Mouse (Mus musculus): ENCODE data around the gene Snx21. TPM values are rescaled to one million over a fixed set of nuclear protein-coding genes. Genes with fewer than 3 reads are reported as not detected.
"Not testable (repeated sequence)": the region's sequence is repeated elsewhere in the genome, so short reads cannot be mapped to it uniquely, and the experiment has no call there.

Gene Snx21
- polyA plus RNA-seq, 1 experiment from 2014 or later, result 44.8 TPM

DNA sequence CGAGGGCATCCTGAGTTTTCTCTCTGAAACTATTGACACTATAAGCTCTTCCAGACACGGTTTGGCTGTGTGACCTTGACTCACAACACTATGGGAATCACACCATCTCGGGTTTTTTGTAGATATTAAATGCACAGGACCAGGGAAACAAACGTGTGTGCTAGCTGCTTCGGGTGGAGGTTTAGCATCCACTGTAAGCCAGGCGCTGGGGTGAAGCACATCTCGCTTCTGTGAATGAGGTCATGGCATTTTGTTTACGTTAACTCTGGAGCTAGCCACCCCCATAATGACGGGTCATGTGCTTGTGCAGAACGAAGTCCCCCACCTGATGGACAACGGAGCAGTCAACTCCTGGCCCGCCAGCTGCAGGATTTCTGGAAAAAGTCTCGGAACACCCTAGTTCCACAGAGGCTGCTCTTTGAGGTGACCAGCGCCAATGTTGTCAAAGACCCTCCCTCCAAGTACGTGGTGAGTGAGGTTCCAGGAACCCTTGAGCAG is 814 bp downstream of the Snx21 start:
- H3K27me3 ChIP-seq, result no peaks in the 10 kb centered on the region
- H3K27ac ChIP-seq (replicated peaks), result peak overlapping the region; percentile 78
- peak; percentile 21; the same call in 1 of the 2 replicates for ATAC-seq (ENCODE audit: low FRiP score, low read depth)
- peak overlapping the region; percentile 89 for H3K4me2 ChIP-seq
- H3K4me3 ChIP-seq, result peak overlapping the region; percentile 59
- H3K9me3 ChIP-seq, result no peaks in the 10 kb centered on the region
- peaks cover 2% of the 10 kb centered on the region; the same call in 1 of the 2 replicates for H3K36me3 ChIP-seq
- peaks cover 25% of the 10 kb centered on the region for H3K4me1 ChIP-seq (replicated peaks)
- H3K9ac ChIP-seq, result peak overlapping the region; percentile 55
- WGBS, result 10% methylated on average over 15 of the region's 15 CpGs

DNA sequence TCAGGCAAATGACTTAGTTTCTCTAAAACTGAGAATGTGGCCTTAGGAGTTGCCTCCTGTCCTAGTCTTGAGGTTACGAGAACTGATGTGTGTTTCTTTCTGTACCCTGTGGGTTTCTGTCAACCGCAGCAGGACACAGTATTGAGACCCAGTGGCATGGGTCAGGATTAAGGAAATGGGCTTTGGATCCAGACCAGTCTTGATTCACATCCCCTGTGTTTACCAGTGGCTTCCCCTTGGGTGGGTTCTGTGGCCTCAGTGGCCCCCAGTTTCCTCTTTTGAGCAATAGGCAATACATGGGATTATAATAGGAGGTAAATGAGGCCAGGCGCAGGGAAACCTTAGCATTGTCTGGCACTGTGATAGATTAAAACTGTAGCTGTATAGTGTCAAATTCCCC is 1.4 kb downstream of the Snx21 start:
- Histone ChIP-seq H3K27me3 (no peaks in the 10 kb centered on the region), H3K36me3 (peaks cover 2% of the 10 kb centered on the region; the same call in 1 of the 2 replicates), H3K9me3 (no peaks in the 10 kb centered on the region), H3K4me3 (peak overlapping the region; percentile 59), H3K4me2 (peak overlapping the region; percentile 89), H3K27ac (replicated peaks) (no peak overlapping the region), H3K4me1 (replicated peaks) (peaks cover 25% of the 10 kb centered on the region), H3K9ac (peak overlapping the region; percentile 55; the same call in 1 of the 2 replicates)
- WGBS, result 81% methylated on average over 3 of the region's 3 CpGs
- ATAC-seq (ENCODE audit: low FRiP score, low read depth), result no peak

DNA sequence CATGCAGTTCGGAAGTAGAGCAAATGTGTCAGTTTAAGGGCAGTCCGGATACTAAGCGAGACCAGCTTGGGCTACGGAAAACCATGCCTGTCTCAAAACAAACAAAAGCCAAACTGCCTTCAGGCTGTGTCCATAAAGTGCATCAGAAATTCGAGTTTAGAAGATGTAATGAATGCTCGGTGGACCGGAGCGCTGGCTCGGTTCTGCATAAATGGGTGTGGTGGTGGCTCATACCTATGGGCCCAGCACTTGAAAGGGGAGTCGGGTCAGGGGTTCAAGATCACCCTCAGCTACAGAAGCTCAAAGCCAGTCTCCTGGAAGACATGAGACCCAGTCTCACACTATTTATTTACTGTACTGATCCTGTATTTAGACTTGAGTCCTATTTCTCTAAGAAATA is 2.2 kb downstream of the Snx21 start:
- 83% methylated on average over 10 of the region's 10 CpGs for WGBS
- Histone ChIP-seq H3K9ac (no peak overlapping the region), H3K4me2 (peak overlapping the region; percentile 89; the same call in 1 of the 2 replicates), H3K27ac (replicated peaks) (no peak overlapping the region), H3K36me3 (peaks cover 8% of the 10 kb centered on the region), H3K4me1 (replicated peaks) (peaks cover 25% of the 10 kb centered on the region), H3K9me3 (no peaks in the 10 kb centered on the region), H3K4me3 (no peak overlapping the region), H3K27me3 (no peaks in the 10 kb centered on the region)
- ATAC-seq (ENCODE audit: low FRiP score, low read depth), result no peak

DNA sequence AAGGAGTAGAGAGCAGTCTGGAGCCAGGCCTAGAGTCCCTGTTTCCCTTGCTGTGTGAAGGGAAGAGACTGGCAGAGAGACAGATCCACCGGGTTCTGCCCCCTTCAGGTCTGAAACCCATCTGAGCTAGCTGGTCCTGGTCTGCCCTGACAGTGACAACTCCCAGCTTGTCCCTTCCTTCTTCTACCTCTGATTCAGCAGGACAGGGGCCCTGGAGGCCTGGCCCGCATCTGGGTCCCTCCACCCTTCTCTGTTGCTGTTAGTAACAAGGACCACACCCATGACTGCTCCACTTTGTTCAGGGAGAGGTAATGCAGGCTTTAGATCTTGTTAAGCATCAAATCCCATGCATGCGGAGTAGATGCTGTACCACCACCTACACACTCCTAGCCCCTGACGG is 2.8 kb downstream of the Snx21 start:
- H3K4me3 ChIP-seq, result no peak overlapping the region
- H3K36me3 ChIP-seq, result peaks cover 8% of the 10 kb centered on the region
- peaks cover 25% of the 10 kb centered on the region for H3K4me1 ChIP-seq (replicated peaks)
- H3K9me3 ChIP-seq, result no peaks in the 10 kb centered on the region
- H3K27me3 ChIP-seq, result no peaks in the 10 kb centered on the region
- ATAC-seq (ENCODE audit: low FRiP score, low read depth), result no peak
- H3K9ac ChIP-seq, result no peak overlapping the region
- no peak overlapping the region for H3K27ac ChIP-seq (replicated peaks)
- H3K4me2 ChIP-seq, result 0 out of 2 replicates have a peak overlapping the region, but pooled peaks have one; percentile 1
- 73% methylated on average over 4 of the region's 4 CpGs for WGBS

DNA sequence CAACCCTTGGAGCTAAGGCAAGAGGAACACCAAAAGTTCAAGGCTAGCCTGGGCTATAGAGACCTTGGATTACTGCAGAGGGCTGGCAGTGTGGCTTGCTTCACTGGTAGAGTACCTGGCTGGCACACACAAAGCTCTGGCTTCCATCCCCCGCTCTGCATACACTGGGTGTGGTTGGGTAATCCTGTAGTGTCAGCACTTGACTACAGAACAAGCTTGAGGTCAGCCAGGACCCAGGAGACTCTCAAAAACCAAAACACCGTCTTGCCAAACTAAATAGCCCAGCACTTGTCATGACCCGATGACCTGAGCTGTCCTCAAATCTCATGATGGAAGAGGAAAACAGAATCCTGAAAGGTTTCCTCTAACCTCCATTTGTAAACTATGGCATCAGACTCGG is 4.8 kb downstream of the Snx21 start:
- ATAC-seq (ENCODE audit: low FRiP score, low read depth), result no peak

DNA sequence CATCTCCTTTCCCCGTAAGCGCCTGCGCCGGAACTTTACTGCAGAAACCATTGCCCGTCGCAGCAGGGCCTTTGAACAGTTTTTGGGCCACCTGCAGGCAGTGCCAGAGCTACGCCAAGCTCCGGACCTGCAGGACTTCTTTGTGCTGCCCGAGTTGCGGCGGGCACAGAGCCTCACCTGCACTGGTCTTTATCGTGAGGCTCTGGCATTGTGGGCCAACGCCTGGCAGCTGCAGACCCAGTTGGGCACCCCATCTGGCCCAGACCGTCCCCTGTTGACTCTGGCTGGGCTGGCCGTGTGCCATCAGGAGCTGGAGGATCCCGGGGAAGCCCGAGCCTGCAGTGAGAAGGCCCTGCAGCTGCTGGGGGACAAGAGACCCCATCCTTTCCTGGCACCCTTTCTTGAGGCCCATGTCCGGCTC is 6.2 kb downstream of the Snx21 start:
- ATAC-seq (ENCODE audit: low FRiP score, low read depth), result no peak

More for the DNA sequence above, 4.8 kb downstream of the Snx21 start:
- H3K4me1 ChIP-seq (replicated peaks), result peaks cover 18% of the 10 kb centered on the region
- no peak overlapping the region for H3K4me3 ChIP-seq
- no peaks in the 10 kb centered on the region for H3K27me3 ChIP-seq
- no peaks in the 10 kb centered on the region for H3K9me3 ChIP-seq
- H3K27ac ChIP-seq (replicated peaks), result no peak overlapping the region
- H3K9ac ChIP-seq, result no peak overlapping the region
- no peak overlapping the region for H3K4me2 ChIP-seq
- peaks cover 13% of the 10 kb centered on the region for H3K36me3 ChIP-seq
- 84% methylated on average over 4 of the region's 4 CpGs for WGBS

DNA sequence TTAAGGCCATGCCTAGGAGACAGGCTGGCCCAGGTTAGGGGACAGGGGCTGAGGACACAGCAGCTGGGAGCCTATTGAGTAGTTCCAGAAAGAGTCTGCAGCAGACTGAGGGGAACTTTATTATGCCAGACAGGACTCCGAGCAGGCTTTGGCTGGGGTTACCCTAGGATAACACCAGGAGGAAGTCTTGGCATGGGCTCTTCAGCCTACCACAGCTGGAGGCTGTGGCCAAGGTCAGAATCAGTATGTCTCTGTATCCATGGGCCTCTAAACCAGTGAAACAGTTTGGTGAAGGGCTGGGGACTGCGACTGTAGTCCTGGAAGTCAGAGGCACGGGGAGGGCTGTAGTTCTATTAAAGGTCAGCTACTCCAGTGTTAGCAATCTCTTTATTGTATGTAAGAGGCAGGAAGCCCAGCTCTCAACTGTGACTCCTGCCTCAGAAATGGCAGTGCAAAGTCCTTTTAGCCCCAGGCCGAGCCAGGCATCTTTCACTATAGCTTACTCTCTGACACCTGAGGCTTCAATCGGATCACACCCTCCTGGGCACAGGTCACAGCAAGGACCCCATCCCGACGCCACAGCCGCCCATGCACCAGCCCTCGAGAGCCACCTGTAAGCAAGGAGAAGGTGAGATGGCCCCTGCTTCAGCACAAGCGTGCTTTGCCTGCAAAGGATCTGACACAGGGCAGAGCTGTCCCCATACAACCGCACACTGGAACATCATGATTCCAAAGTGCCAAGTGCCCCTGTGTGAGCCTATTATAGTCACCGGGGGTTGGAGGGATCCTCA is 7.0 kb downstream of the Snx21 start:
- no peak overlapping the region for H3K4me3 ChIP-seq
- WGBS, result 95% methylated on average over 12 of the region's 12 CpGs
- H3K27me3 ChIP-seq, result no peaks in the 10 kb centered on the region
- no peak overlapping the region for H3K27ac ChIP-seq (replicated peaks)
- H3K36me3 ChIP-seq, result peaks cover 16% of the 10 kb centered on the region
- H3K9me3 ChIP-seq, result no peaks in the 10 kb centered on the region
- H3K4me2 ChIP-seq, result no peak overlapping the region
- H3K4me1 ChIP-seq (replicated peaks), result peaks cover 6% of the 10 kb centered on the region
- ATAC-seq (ENCODE audit: low FRiP score, low read depth), result no peak
- no peak overlapping the region for H3K9ac ChIP-seq

More for the DNA sequence above, 6.2 kb downstream of the Snx21 start:
- H3K4me3 ChIP-seq, result no peak overlapping the region
- peaks cover 13% of the 10 kb centered on the region for H3K4me1 ChIP-seq (replicated peaks)
- H3K27ac ChIP-seq (replicated peaks), result no peak overlapping the region
- no peak overlapping the region for H3K4me2 ChIP-seq
- H3K36me3 ChIP-seq, result peaks cover 16% of the 10 kb centered on the region
- H3K27me3 ChIP-seq, result no peaks in the 10 kb centered on the region
- 87% methylated on average over 18 of the region's 18 CpGs for WGBS
- no peak overlapping the region for H3K9ac ChIP-seq
- H3K9me3 ChIP-seq, result no peaks in the 10 kb centered on the region

DNA sequence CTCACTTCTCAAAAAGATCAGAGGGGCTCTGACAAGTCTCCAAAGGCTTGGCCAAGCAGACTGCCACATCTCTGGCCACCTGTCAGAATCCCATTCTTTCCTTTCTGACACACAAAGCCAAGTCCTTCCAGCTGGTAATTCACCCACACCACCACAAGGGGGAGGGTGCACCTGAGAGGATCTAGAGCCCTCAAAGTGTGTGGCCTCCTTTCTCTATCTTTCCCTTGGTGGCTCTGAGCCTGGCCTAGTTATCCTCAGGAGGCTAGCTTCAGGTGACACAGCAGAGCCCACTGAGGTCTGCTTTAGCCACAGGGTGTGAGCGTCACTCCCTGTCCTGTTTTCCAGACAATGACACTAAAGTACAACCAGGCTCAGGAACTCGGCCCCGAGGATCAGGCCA is 7.6 kb downstream of the Snx21 start:
- Histone ChIP-seq H3K4me3 (no peak overlapping the region), H3K9me3 (no peaks in the 10 kb centered on the region), H3K36me3 (peaks cover 20% of the 10 kb centered on the region), H3K9ac (no peak overlapping the region), H3K4me1 (replicated peaks) (peaks cover 3% of the 10 kb centered on the region), H3K27ac (replicated peaks) (no peak overlapping the region), H3K27me3 (no peaks in the 10 kb centered on the region), H3K4me2 (no peak overlapping the region)
- WGBS, result 90% methylated on average over 3 of the region's 3 CpGs
- no peak for ATAC-seq (ENCODE audit: low FRiP score, low read depth)

DNA sequence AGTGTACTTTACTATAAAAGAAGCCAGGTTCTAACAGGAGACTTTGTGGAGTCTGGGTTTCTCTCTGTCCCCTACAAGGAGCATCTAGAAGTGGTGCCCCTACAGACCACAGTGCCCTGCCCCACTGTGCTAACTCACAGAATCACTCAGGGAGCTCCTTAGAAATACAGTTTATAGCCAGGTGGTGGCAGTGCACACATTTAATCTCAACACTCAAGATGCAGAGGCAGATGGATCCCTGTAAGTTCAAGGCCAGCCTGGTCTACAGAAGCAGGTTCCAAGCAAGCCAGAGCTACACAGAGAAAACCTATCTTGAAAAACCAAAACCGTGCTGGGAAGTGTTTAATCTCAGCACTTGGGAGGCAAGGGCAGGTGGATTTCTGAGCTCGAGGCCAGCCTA is 8.1 kb downstream of the Snx21 start:
- 89% methylated on average over 2 of the region's 2 CpGs for WGBS

DNA sequence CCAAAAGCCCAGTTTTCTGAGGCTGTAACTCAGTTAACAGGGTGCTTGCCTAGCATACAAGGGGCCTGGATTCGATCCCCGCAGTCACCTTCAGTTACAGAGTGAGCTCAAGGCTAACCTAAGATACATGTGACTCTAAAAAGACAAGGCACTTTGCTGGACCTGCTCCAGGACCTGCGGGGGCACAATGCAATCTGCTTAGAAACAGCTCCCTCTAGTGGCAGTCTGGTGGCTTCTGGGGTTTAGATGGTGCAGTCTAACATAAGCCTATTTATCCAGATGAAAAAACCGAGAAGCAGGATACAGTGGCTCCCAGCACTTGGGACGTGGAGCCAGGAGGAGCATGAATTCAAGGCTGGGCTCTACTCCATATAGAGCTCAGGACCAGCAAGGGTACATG is 8.7 kb downstream of the Snx21 start:
- Histone ChIP-seq H3K9me3 (no peaks in the 10 kb centered on the region), H3K4me3 (no peak overlapping the region), H3K27ac (replicated peaks) (no peak overlapping the region), H3K27me3 (no peaks in the 10 kb centered on the region), H3K36me3 (peaks cover 20% of the 10 kb centered on the region), H3K4me2 (no peak overlapping the region), H3K9ac (no peak overlapping the region), H3K4me1 (replicated peaks) (no peaks in the 10 kb centered on the region)
- WGBS, result 32% methylated on average over 5 of the region's 5 CpGs
- ATAC-seq (ENCODE audit: low FRiP score, low read depth), result peak; percentile 61

More for the DNA sequence above, 8.1 kb downstream of the Snx21 start:
- H3K9ac ChIP-seq, result no peak overlapping the region
- no peak for ATAC-seq (ENCODE audit: low FRiP score, low read depth)
- no peak overlapping the region for H3K4me2 ChIP-seq
- H3K4me3 ChIP-seq, result no peak overlapping the region
- no peaks in the 10 kb centered on the region for H3K9me3 ChIP-seq
- H3K27ac ChIP-seq (replicated peaks), result no peak overlapping the region
- H3K36me3 ChIP-seq, result peaks cover 20% of the 10 kb centered on the region
- H3K4me1 ChIP-seq (replicated peaks), result no peaks in the 10 kb centered on the region
- no peaks in the 10 kb centered on the region for H3K27me3 ChIP-seq

DNA sequence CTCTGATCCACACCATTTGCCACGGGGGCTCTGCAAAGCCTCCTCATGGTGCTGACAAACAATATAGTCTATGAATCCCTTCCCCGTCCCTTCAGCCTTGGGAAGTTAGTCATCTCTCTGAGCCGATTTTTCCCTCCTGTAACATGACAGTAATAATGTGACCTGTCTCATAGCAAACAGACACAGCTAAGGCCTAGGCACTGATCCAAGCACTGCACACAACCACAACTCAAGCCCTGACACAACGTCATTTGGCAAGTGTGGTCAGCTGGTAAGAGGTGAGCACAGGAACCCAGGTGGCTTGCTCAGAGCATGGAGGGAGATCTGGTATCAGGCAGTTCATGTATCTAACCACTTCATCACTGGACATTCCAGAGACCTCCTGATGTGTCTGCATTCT is 10.2 kb downstream of the Snx21 start:
- H3K27ac ChIP-seq (replicated peaks), result no peak overlapping the region
- H3K9me3 ChIP-seq, result no peaks in the 10 kb centered on the region
- H3K4me3 ChIP-seq, result no peak overlapping the region
- no peaks in the 10 kb centered on the region for H3K4me1 ChIP-seq (replicated peaks)
- peaks cover 23% of the 10 kb centered on the region for H3K36me3 ChIP-seq
- WGBS, result 93% methylated on average over 4 of the region's 4 CpGs
- H3K9ac ChIP-seq, result no peak overlapping the region
- ATAC-seq (ENCODE audit: low FRiP score, low read depth), result no peak
- no peaks in the 10 kb centered on the region for H3K27me3 ChIP-seq
- H3K4me2 ChIP-seq, result no peak overlapping the region

DNA sequence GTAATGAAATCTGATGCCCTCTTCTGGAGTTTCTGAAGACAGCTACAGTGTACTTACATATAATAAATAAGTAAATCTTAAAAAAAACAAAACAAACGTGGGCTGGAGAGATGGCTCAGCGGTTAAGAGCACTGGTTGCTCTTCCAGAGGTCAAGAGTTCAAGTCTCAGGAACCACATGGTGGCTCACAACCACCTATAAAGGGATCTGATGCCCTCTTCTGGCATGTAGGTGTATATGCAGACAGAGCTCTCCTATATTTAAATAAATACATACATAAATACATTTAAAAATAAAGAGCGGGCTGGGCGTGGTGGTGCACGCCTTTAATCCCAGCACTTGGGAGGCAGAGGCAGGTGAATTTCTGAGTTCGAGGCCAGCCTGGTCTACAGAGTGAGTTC is 12.9 kb downstream of the Snx21 start:
- 87% methylated on average over 6 of the region's 6 CpGs for WGBS
- not testable (repeated sequence) for H3K9ac ChIP-seq; H3K27me3 ChIP-seq; H3K4me3 ChIP-seq; H3K9me3 ChIP-seq; H3K27ac ChIP-seq (replicated peaks); ATAC-seq (ENCODE audit: low FRiP score, low read depth); H3K4me2 ChIP-seq
- Histone ChIP-seq H3K4me1 (replicated peaks) (peaks cover 11% of the 10 kb centered on the region), H3K36me3 (peaks cover 18% of the 10 kb centered on the region)

Data from hindbrain, embryonic 15.5 days (tissue).